Mouse (Mus musculus) kidney, embryonic 14.5 days (tissue): ENCODE data around the gene Mtg1. TPM values are rescaled to one million over a fixed set of nuclear protein-coding genes. Genes with fewer than 3 reads are reported as not detected.

ENCODE experiments used
- ATAC-seq: fragments of 200-750 bp; cut with Nextera tagmentation; 2 replicates; pipeline ENCODE4 v1.8.0; 2017; ENCODE audit warnings: moderate number of reproducible peaks, mild to moderate bottlenecking, moderate TSS enrichment, moderate library complexity; ENCODE audit not compliant: low FRiP score, low TSS enrichment
- H3K27ac ChIP-seq: fragments of 300-500 bp; sonication (generic); 2 replicates; pipeline ENCODE4 v1.5.1; 2014; ENCODE audit warnings: low read depth, mild to moderate bottlenecking, low read length, moderate library complexity, mixed read lengths
- H3K27me3 ChIP-seq: fragments of 300-500 bp; sonication (generic); 2 replicates; pipeline ENCODE4 v1.6.1; 2014; ENCODE audit warnings: mild to moderate bottlenecking, low read length; ENCODE audit not compliant: control insufficient read depth, insufficient read depth
- H3K36me3 ChIP-seq: fragments of 300-500 bp; sonication (generic); 2 replicates; pipeline ENCODE4 v1.6.1; 2014; ENCODE audit warnings: low read length, mixed read lengths; ENCODE audit not compliant: control insufficient read depth, insufficient read depth
- H3K4me1 ChIP-seq: fragments of 300-500 bp; sonication (generic); 2 replicates; pipeline ENCODE4 v1.6.1; 2014; ENCODE audit warnings: low read length, mixed read lengths; ENCODE audit not compliant: control insufficient read depth, insufficient read depth
- H3K4me2 ChIP-seq: fragments of 300-500 bp; sonication (generic); replicated peaks from 2 replicates; pipeline ENCODE4 v1.6.1; 2014; ENCODE audit warnings: low read depth, mild to moderate bottlenecking, low read length
- H3K4me3 ChIP-seq: fragments of 300-500 bp; sonication (generic); 2 replicates; pipeline ENCODE4 v1.5.1; 2014; ENCODE audit warnings: mild to moderate bottlenecking, low read length
- H3K9ac ChIP-seq: fragments of 300-500 bp; sonication (generic); 2 replicates; pipeline ENCODE4 v1.6.1; 2014; ENCODE audit warnings: low read depth, mild to moderate bottlenecking, low read length, moderate library complexity
- H3K9me3 ChIP-seq: fragments of 300-500 bp; sonication (generic); 2 replicates; pipeline ENCODE4 v1.6.1; 2016; ENCODE audit warnings: low read length; ENCODE audit not compliant: control insufficient read depth
- WGBS: fragments of 180-500 bp; shearing (Covaris S2); extraction: QIAGEN DNeasy Blood & Tissue Kit; methylation state at CpG from one replicate; pipeline ENCODE4 v1.1.7; 2014; 5-methylcytosine and 5-hydroxymethylcytosine counted together
- polyA plus RNA-seq: library from polyadenylated mRNA; unstranded; fragments of >200 nt; fragmentation: Nextera tagmentation; extraction: Ambion mirVana; gene quantifications from 2 replicates; pipeline ENCODE4 v1.2.1, GENCODE M21; 2014

The Mtg1 gene
- polyA plus RNA-seq, 1 experiment from 2014 or later: 30.8 TPM

DNA sequence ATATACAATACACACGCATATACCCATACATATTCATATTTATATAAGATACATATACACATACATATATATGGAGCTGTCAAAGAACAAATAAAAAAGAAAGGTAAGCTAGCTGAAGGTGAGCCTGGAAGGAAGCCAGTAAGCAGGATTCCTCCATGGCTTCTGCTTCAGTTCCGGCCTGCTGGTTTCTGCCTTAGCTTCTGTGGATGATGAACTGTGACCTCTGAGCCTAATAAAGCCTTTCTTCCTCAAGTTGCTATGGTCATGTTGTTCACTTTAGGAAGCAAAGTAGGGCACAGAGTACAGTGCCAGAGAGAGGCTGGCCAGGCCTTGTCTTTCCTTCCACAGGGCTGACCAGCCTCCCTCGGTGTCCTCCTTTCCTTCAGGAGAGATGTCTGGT is 33.5 kb downstream of the Mtg1 start:
- Histone ChIP-seq H3K4me2 (no peak overlapping the region), H3K4me1 (no peaks in the 10 kb centered on the region), H3K9me3 (no peaks in the 10 kb centered on the region), H3K9ac (no peak overlapping the region), H3K36me3 (no peaks in the 10 kb centered on the region), H3K27me3 (no peaks in the 10 kb centered on the region), H3K4me3 (no peak overlapping the region), H3K27ac (no peak overlapping the region)
- 92% methylated on average over 3 of the region's 3 CpGs for WGBS
- ATAC-seq: no peak

DNA sequence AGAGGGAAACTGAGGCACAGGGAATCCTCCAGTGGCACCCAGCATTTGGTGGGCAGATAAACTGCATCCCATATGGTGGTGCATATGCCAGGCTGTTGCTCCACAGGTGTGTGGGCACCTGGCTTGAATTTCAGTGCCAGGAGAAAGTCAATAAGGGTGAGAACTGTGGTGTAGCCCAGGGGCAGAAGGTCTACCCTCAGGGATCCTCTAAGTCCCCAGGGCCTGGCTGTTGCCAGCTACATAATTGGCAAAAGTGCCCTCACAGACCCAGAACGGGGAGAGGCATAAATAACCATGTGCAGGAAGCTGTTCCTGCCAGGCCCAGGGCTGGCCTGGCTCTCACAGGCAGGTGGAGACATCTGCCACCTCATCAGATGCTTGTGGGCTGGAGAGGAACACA is 35.6 kb downstream of the Mtg1 start, which contains the start of gene Olfr523:
Olfr523 (plus strand) TSS at position 282 of the 400 bp plus-strand sequence.
- 71% methylated on average over 1 of the region's 1 CpGs for WGBS
- Histone ChIP-seq H3K27ac (no peak within 1 kb of the TSS), H3K9ac (no peak within 1 kb of the TSS), H3K36me3 (no peaks in the 10 kb centered on the region), H3K9me3 (no peaks in the 10 kb centered on the region), H3K4me3 (no peak within 1 kb of the TSS), H3K4me2 (no peak within 1 kb of the TSS), H3K27me3 (no peaks in the 10 kb centered on the region), H3K4me1 (no peaks in the 10 kb centered on the region)
- ATAC-seq: no peak

DNA sequence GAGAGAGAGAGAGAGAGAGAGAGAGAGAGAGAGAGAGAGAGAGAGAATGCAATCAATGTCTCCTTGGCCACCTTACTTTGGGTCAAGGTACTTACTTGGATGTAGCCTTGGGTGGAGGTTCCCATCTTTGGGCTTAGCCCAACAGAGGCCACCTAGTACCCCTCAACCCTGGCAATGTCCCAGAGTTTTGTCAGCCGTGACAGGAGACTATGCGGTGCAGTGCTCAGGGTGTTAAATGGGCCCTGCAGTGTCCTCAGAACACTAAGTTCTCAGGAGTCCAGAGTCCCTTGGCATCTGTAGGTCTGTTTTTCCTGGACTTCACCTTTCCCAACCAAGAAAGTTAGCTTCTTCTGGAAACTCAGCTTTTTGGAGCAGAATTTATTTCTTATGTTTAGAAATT is 41.8 kb downstream of the Mtg1 start:
- H3K4me1 ChIP-seq: no peaks in the 10 kb centered on the region

DNA sequence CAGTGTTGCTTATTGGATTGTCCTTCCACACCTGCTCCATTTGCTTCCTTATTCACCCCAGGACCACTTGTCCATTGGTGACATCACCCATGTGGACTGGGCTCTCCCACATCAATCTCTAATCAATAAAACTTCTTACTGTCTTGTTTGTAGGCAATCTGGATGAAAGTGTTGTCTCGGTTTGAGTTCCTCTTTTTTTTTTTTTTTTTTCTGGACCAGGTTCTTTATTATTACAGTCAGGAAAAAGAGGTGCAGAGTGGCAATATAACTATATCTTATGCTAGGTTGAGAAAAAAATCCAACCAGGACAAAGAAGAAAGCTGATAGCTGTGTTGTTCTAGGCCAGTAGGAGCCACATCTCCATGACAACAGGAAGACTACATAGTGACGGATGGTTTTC is 43.3 kb downstream of the Mtg1 start:
- Histone ChIP-seq H3K4me1 (no peaks in the 10 kb centered on the region), H3K27me3 (no peaks in the 10 kb centered on the region), H3K36me3 (no peaks in the 10 kb centered on the region), H3K4me3 (no peak overlapping the region), H3K9ac (no peak overlapping the region), H3K4me2 (no peak overlapping the region), H3K9me3 (no peaks in the 10 kb centered on the region), H3K27ac (no peak overlapping the region)
- no peak for ATAC-seq
- WGBS: 65% methylated on average over 2 of the region's 2 CpGs

More for the DNA sequence above, 41.8 kb downstream of the Mtg1 start:
- no peak for ATAC-seq
- H3K36me3 ChIP-seq: no peaks in the 10 kb centered on the region
- no peak overlapping the region for H3K4me3 ChIP-seq
- no peak overlapping the region for H3K4me2 ChIP-seq
- H3K9me3 ChIP-seq: no peaks in the 10 kb centered on the region
- H3K27me3 ChIP-seq: no peaks in the 10 kb centered on the region
- H3K9ac ChIP-seq: no peak overlapping the region
- 85% methylated on average over 2 of the region's 2 CpGs for WGBS
- no peak overlapping the region for H3K27ac ChIP-seq

DNA sequence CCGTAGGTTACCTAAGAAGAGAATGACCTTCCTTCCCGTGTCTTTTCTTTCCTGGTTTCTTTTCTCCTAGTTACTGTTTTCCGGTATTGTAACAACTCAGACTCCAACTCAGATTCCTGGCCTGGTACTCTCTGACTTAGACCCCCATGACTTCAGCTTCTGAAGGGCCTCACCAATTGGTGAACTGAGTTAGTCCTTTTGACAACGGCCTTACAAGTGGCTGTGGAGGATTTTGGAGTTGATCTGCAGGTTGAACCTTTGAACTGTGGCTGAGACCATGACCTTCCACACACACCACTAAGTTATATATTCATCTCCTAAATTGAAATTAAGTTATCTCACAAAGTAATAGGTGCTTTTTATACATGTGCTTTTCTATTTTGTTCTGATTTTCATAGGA is 46.8 kb downstream of the Mtg1 start:
- no peak overlapping the region for H3K9ac ChIP-seq
- no peaks in the 10 kb centered on the region for H3K9me3 ChIP-seq
- no peak overlapping the region for H3K4me3 ChIP-seq
- no peaks in the 10 kb centered on the region for H3K36me3 ChIP-seq
- no peaks in the 10 kb centered on the region for H3K4me1 ChIP-seq
- no peaks in the 10 kb centered on the region for H3K27me3 ChIP-seq
- no peak overlapping the region for H3K4me2 ChIP-seq
- H3K27ac ChIP-seq: no peak overlapping the region
- no peak for ATAC-seq
- WGBS: 82% methylated on average over 4 of the region's 4 CpGs

DNA sequence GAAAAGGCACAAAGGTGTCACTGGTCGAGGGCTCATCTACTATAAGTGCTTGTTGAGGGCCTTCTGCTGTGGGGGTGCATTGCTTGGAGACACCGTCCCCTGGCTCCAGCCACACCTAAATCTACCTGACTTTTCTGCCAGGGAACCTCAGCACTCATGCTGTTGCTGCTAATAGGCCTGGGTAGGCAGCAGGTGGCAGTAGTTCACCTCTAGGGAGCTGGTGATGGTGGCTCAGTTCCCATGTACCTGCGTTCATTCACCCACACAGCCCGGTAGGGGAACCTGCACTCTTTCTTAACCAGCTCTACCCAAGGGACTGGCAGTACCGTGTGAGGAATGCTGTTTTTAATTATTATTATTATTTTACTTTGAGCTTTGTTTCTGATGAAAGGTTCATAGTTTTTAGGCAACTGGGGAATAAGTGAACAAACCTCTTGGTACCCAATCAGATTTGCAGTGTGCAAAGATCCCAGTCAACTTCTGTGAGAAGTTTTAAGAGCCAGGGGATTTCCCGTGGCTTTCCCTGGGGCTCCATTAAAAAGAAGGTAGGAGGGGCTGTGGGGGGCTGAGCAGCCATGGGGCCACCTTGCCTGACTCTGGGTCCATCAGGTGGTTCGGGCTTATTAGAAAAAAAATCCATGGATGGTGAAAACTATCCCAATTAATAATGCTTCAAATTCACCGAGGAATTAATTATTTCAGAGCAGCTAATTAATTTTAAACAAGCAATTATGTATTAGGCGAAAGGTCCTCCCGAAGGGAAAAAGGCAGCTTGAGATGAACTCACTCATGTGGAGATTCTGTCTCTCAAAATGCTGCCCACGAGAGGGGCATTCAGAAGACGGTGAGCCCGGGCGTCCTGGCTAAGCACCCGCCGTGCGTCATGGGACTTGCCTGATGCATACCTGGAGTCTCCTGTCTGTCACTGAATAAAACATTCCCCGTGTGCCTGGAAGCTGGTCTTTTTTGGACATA is 49.6 kb downstream of the Mtg1 start:
- no peaks in the 10 kb centered on the region for H3K36me3 ChIP-seq
- no peak for ATAC-seq
- H3K27ac ChIP-seq: no peak overlapping the region
- no peak overlapping the region for H3K4me3 ChIP-seq
- H3K27me3 ChIP-seq: no peaks in the 10 kb centered on the region
- H3K9ac ChIP-seq: no peak overlapping the region
- no peak overlapping the region for H3K4me2 ChIP-seq
- WGBS: 68% methylated on average over 18 of the region's 18 CpGs
- no peaks in the 10 kb centered on the region for H3K9me3 ChIP-seq
- H3K4me1 ChIP-seq: no peaks in the 10 kb centered on the region

DNA sequence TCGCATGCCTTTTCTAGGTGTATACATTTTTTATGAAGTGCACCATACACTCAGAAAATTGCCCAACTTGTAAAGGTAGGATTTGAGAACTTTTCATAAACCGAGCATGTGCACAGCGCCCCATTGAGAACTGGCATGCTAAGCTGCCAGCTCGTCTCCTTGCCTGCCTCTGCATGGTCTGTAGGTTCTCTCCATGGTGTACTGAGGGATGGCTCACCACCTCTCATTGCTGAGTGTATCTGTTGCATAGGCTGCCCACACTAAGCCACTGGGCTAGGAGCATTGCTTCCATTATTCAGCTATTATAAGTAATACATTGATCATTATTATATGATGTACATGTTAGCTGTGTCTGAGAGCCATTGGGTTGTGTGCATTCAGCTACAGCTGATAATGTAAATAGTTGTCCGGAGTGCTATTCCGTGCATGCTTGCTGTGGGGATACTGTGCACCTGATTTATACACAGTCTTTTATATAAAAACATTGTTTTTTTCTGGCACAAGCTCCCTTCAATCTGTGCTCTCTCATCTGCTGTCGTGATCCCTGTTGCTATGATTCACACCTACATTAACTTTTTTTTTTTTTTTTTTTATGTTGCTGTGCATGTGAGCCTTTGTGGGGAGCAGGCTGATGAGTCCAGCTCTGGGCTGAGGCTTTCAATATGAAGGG is 50.5 kb downstream of the Mtg1 start:
- no peak for ATAC-seq
- 83% methylated on average over 7 of the region's 7 CpGs for WGBS
- no peaks in the 10 kb centered on the region for H3K36me3 ChIP-seq

DNA sequence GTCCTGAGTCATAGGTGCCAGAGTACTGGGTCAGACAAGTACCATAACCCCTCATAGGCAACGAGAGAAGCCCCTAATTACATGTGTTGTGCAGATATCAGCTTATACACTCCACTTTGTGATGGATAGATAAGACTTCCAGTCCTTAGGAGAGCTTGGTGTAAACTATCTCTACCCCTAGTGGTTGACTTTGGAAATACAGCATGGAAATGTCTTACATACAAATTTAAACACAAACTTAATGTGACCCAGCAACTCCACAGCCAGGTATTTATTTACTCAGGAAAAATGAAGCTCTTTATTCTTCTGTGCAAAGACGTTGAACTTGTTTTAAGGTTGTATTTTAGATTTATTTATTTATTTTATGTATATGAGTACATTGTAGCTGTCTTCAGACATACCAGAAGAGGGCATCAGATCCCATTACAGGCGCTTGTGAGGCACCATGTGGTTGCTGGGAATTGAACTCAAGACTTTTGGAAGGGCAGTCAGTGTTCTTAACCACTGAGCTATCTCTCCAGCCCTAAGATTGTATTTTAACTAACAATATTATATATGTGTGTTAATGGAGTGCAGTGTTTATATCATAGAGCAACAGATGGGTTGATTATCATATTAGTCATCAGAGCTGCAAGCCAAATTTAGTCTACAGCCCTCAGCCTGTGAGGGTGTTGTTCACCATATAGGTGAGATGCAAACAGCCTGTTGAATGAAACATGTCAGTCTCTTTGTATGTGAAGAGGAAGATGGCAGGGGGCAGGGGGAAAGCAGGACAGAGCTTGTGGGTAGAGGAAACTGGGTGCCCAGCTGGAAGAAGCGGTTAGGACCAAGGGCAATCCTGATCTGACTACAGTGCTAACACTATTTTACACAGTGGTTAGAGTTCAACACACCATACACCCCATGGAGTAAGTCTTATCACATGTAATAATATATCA is 51.3 kb downstream of the Mtg1 start:
- Histone ChIP-seq H3K27me3 (no peaks in the 10 kb centered on the region), H3K36me3 (no peaks in the 10 kb centered on the region), H3K4me2 (no peak overlapping the region), H3K9ac (no peak overlapping the region), H3K27ac (no peak overlapping the region), H3K9me3 (no peaks in the 10 kb centered on the region), H3K4me3 (no peak overlapping the region), H3K4me1 (no peaks in the 10 kb centered on the region)
- WGBS: 67% methylated on average over 4 of the region's 4 CpGs
- ATAC-seq: no peak

More for the DNA sequence above, 50.5 kb downstream of the Mtg1 start:
- no peaks in the 10 kb centered on the region for H3K27me3 ChIP-seq
- no peaks in the 10 kb centered on the region for H3K9me3 ChIP-seq
- H3K4me1 ChIP-seq: no peaks in the 10 kb centered on the region
- H3K27ac ChIP-seq: no peak overlapping the region
- H3K4me2 ChIP-seq: no peak overlapping the region
- no peak overlapping the region for H3K9ac ChIP-seq
- no peak overlapping the region for H3K4me3 ChIP-seq
